Mouse (Mus musculus) ES-E14 (cell line): ENCODE data around the gene Rrnad1. TPM values are rescaled to one million over a fixed set of nuclear protein-coding genes. Genes with fewer than 3 reads are reported as not detected.

ENCODE experiments used
- DNase-seq: peaks from one replicate; pipeline ENCODE4 v3.0.0-alpha.2; 2013; ENCODE audit warnings: low read depth, low spot score
- H3K27ac ChIP-seq: 2 replicates; pipeline ENCODE4 v1.5.1; 2012; ENCODE audit warnings: low read depth, mild to moderate bottlenecking, low read length, moderate library complexity, mixed read lengths; ENCODE audit not compliant: poor library complexity, insufficient read depth, severe bottlenecking
- H3K36me3 ChIP-seq: 2 replicates; pipeline ENCODE4 v1.6.1; 2012; ENCODE audit warnings: mild to moderate bottlenecking, low read length, moderate library complexity, mixed read lengths; ENCODE audit not compliant: control insufficient read depth, poor library complexity, insufficient read depth, severe bottlenecking
- H3K4me1 ChIP-seq, 2 experiments: fragments of 150-350 bp in 1 of 2; sonication (generic) in 1 of 2; 2 replicates each; pipeline ENCODE4 v1.6.1; 2012; ENCODE audit warnings: low read length in 2 of 2, mild to moderate bottlenecking in 1 of 2, mixed read lengths in 1 of 2; ENCODE audit not compliant: control insufficient read depth in 2 of 2, insufficient read depth in 2 of 2, poor library complexity in 1 of 2
- H3K4me3 ChIP-seq, 2 experiments: fragments of 150-350 bp in 1 of 2; sonication (generic) in 1 of 2; 2 replicates each; pipeline ENCODE4 v1.5.1; 2012; ENCODE audit warnings: low read length in 2 of 2, low read depth in 1 of 2, mild to moderate bottlenecking in 1 of 2, mixed read lengths in 1 of 2; ENCODE audit not compliant: insufficient read depth in 1 of 2, poor library complexity in 1 of 2, severe bottlenecking in 1 of 2
- H3K9ac ChIP-seq: 2 replicates; pipeline ENCODE4 v1.6.1; 2012; ENCODE audit warnings: low read depth, mild to moderate bottlenecking, low read length, mixed read lengths; ENCODE audit not compliant: poor library complexity, insufficient read depth, severe bottlenecking
- H3K9me3 ChIP-seq: fragments of 150-350 bp; sonication (generic); 2 replicates; pipeline ENCODE4 v1.6.1; 2012; ENCODE audit warnings: low read depth, mild to moderate bottlenecking, low read length; ENCODE audit not compliant: control insufficient read depth, insufficient read depth
- CHD2 ChIP-seq: IDR thresholded peaks from 2 replicates; pipeline ENCODE4 v1.6.1; 2014; ENCODE audit warnings: mild to moderate bottlenecking, low read depth, low read length, inconsistent platforms
- HCFC1 ChIP-seq: IDR thresholded peaks from 2 replicates; pipeline ENCODE4 v1.6.1; 2012; ENCODE audit warnings: low read length, inconsistent platforms, borderline replicate concordance; ENCODE audit not compliant: insufficient read depth
- MAFK ChIP-seq: IDR thresholded peaks from 2 replicates; pipeline ENCODE4 v1.6.1; 2014; ENCODE audit warnings: mild to moderate bottlenecking, low read depth, low read length, inconsistent platforms; ENCODE audit not compliant: insufficient read depth
- ZC3H11A ChIP-seq: IDR thresholded peaks from 2 replicates; pipeline ENCODE4 v1.6.1; 2012; ENCODE audit warnings: low read depth, mild to moderate bottlenecking, inconsistent platforms, low read length, borderline replicate concordance
- ZNF384 ChIP-seq: IDR thresholded peaks from 2 replicates; pipeline ENCODE4 v1.6.1; 2012; ENCODE audit warnings: low read depth, low read length, inconsistent platforms
- in situ Hi-C, 2 experiments: fragments of 600-800 bp; cut with MboI; formaldehyde crosslinking; loops; one replicate each; pipeline ENCODE4 v1.15.1; 2025; ENCODE audit warnings: low sequenced_read_pairs in 2 of 2, inconsistent platforms in 1 of 2; ENCODE audit not compliant: unreplicated experiment in 2 of 2
- total RNA-seq: library from RNA; depleted of rRNA; stranded (reverse); fragments of 300-350 nt; gene quantifications from 2 replicates; pipeline ENCODE4 v1.2.3, GENCODE M21; 2012; rRNA removed

Rrnad1 gene
- total RNA-seq: 22.0 and 25.5 TPM in 2 replicates

DNA sequence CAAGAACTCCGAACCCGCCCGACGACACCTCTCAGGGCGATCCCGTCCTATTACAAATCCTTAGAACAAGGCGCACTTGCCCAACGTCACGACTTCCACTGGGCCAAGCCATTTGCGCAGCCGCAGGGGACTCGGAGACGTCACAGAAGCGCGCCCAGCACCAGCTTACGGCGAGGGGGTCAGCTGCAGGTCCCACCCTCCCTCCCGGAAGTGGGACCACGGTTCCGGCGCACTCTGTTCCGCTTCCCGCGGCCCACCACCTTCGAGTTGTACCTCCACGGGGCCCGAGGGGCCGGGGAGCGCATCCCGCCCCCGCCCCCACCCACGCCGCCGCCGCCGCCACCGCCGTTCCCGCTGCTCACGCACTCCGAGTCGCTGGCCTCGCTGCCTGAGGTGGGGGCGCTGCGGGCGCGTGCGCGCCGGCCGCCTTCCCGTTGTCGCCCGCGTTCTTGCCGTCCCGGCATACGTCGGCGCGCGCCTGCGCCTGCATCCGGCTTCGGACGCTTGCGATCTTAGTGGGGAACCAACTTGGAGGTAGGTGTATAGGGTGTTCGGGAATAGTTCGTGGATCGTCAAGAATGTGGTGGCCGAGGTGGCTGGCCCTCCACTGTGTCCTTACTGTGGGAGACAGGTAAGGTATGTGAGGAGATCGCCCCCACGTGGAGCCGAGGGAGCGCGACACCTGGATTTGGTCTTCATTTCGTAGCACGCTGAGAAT, at the start of gene Rrnad1, which contains the start of gene Isg20l2:
TSS of gene Rrnad1 (minus strand) at position 640 of the 718 bp plus-strand sequence.
TSS of gene Isg20l2 (plus strand) at position 237 of the 718 bp plus-strand sequence.
- H3K27ac ChIP-seq: peak within 1 kb of the TSS; percentile 82
- H3K4me3 ChIP-seq: peak within 1 kb of the TSS; percentile 72 to 88
- H3K4me1 ChIP-seq: peaks cover 2 to 5% of the 10 kb centered on the region in 2 experiments; a peak in 3 of 4 replicates
- H3K9me3 ChIP-seq: no peaks in the 10 kb centered on the region
- H3K36me3 ChIP-seq: peaks cover 32% of the 10 kb centered on the region
- in situ Hi-C loops: no loop called here
- DNase-seq: peak; percentile 95
- H3K9ac ChIP-seq: peak within 1 kb of the TSS; percentile 99
- no peak for TF ChIP-seq CHD2
- TF ChIP-seq HCFC1: peak; percentile 85
- no peak for TF ChIP-seq ZNF384
- no peak for TF ChIP-seq ZC3H11A
- TF ChIP-seq MAFK: no peak

DNA sequence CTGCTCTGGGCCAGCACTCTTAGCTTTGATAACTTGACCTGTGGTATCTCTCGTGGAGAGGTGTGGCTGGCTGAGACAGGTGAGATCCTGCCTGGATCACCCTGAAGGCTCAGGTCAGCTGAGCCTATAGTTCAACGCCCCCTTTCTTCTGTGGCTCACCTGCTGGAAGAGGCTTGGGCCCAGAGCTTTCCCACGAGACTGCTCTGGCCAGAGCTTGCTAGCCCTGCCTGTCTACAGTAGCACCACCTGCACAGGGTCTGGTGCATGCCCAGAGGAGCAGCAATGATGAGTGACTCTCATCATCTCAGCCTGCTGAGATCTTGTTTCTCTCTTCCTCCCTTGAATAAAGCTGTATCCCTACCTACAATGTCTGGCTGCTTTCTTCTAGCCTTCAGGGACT, 49.6 kb upstream of the Rrnad1 start:
- no peaks in the 10 kb centered on the region for H3K36me3 ChIP-seq
- in situ Hi-C loops: no loop called here
- no peak for DNase-seq
- H3K9ac ChIP-seq: no peak overlapping the region
- no peaks in the 10 kb centered on the region for H3K9me3 ChIP-seq
- H3K4me3 ChIP-seq: no peak overlapping the region
- H3K4me1 ChIP-seq: peaks cover 2 to 15% of the 10 kb centered on the region in 2 experiments; a peak in 2 of 4 replicates
- H3K27ac ChIP-seq: no peak overlapping the region
- TF ChIP-seq ZC3H11A: no peak
- TF ChIP-seq CHD2: no peak
- TF ChIP-seq HCFC1: no peak
- TF ChIP-seq MAFK: no peak
- TF ChIP-seq ZNF384: no peak

DNA sequence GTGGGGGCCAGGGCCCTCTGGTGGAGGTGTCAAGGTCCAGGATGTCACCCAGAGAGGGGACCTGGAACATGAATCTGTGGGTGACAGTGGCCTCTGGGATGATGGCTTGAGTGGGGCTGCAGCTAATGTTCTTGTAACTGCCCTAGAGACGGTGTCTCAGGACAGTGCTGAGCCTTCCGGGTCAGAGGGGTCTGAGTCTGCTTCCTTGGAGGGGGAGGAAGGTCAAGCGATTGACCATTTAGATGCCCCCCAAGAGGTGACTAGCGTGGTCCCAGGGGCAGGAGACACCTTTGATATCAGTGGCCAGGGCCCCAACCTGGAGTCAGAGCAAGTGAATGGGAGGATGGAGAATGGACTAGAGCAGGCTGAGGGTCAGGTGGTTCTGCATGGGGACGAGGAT, 49.0 kb upstream of the Rrnad1 start:
- Histone ChIP-seq H3K9ac (no peak overlapping the region), H3K4me1 (peaks cover 2 to 15% of the 10 kb centered on the region in 2 experiments; a peak in 2 of 4 replicates), H3K27ac (no peak overlapping the region), H3K9me3 (no peaks in the 10 kb centered on the region), H3K36me3 (no peaks in the 10 kb centered on the region), H3K4me3 (no peak overlapping the region)
- no peak for DNase-seq
- no peak for TF ChIP-seq MAFK
- no peak for TF ChIP-seq CHD2
- no peak for TF ChIP-seq HCFC1
- TF ChIP-seq ZNF384: no peak
- no peak for TF ChIP-seq ZC3H11A
- in situ Hi-C loops: no loop called here

GRCm38 (mm10) chr3:87974381-87974987, 44.0 kb upstream of the Rrnad1 start:
- H3K36me3 ChIP-seq: no peaks in the 10 kb centered on the region
- peak; percentile 99 for DNase-seq
- in situ Hi-C loops: no loop called here

More at GRCm38 (mm10) chr3:87974381-87974987, 44.0 kb upstream of the Rrnad1 start:
- H3K27ac ChIP-seq: no peak overlapping the region
- H3K4me1 ChIP-seq: peaks cover 7 to 19% of the 10 kb centered on the region in 2 experiments; a peak in 3 of 4 replicates
- peak overlapping the region in 1 of 2 experiments; percentile 35; a peak in 2 of 4 replicates for H3K4me3 ChIP-seq
- H3K9me3 ChIP-seq: no peaks in the 10 kb centered on the region
- TF ChIP-seq HCFC1: 0 out of 2 replicates have a peak, but pooled peaks have one; percentile 0
- no peak for TF ChIP-seq MAFK
- no peak; the same call in 1 of the 2 replicates for TF ChIP-seq CHD2
- H3K9ac ChIP-seq: no peak overlapping the region
